Mouse (Mus musculus) kidney, adult 2 months (tissue): ENCODE data around the gene Mreg.

Source experiments
- CTCF ChIP-seq: fragments of 200-500 bp; conservative IDR thresholded peaks from 2 replicates; pipeline ENCODE4 v1.5.1; 2011; ENCODE audit warnings: low read depth, mild to moderate bottlenecking, control low read depth, low read length, moderate library complexity, mixed read lengths; ENCODE audit not compliant: insufficient read depth, insufficient read length
- POLR2A ChIP-seq: fragments of 200-500 bp; IDR thresholded peaks from one replicate; pipeline ENCODE4 v1.6.1; 2011; ENCODE audit warnings: low read depth, low read length, control low read depth

- TF ChIP-seq POLR2A (no peak), CTCF (no peak)
These were observed 25.1 kb upstream of the Mreg start for GRCm38 (mm10) chr1:72237007-72237775.
